Mouse (Mus musculus): ENCODE results near the gene Epb41l5.

Epb41l5 gene

DNA sequence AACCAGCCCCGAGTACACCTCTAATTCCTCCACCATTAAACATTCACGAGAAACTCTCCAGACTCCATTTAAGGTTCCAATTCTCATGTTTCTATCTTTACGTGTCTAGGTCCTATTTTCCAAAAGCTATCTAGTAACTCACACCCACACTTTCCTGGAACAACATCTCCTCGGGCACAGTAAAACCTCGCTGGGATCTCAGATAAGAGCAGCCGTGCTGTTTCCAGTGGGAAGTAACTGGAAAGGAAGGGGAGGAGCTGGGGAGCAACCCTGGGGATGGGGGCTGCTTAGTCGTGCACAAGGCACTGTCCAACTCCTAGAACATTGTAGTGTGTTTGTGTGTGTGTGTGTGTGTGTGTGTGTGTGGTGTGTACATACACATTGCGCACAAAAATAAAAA is 146.9 kb downstream of the Epb41l5 start:
- no peak for DNase-seq (ENCODE audit: low read depth, low spot score)

DNA sequence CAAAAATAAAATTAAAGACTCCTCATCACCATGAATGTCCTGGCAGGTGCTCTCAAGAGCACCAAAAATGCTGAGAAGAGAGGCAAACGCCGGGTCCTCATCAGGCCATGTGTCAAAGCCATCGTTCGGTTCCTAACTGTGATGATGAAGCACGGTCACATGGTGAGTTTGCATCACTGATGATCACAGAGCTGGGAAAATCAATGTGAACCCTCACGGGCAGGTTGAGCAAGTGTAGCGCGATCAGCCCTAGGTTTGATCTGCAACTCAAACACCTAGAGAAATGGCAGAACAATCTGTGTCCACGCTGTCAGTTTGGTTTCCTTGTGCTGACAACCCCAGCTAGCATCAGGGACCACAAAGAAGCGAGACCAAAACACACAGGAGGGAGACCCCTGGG is 149.3 kb downstream of the Epb41l5 start:
- DNase-seq (ENCODE audit: low read depth, low spot score) = no peak

DNA sequence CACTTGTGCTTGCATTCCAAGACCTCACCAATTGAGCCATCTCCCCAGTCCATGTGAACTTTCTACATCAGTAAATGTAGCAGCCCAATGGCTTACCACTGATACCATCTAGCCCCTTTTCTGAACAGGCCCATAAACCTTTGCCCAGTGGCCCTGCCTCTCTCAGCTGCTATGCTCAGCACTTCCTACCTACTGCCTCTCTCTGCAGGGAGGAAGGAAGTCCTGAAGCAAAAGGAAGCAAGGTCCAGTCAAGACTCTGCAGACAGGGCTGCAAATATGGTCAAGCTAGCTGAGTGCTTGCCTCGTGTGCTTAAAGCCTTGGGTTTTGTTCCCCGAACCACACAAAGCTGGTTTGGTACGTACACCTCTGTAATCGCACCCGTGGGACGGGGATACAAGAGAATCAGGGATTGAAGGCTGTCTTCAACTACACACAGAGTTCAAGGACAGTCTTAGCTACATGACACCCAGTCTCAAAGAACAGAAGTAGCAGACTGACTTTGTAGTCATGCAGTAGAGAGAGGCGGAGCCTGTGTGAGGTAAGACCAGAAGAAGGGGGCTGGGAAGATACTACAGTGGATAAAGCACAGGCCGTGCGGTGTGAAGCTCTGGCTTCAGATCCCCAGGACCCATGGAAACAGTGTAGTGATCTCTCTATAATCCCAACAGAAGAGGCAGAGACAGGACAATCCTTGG is 150.1 kb downstream of the Epb41l5 start:
- no peak for DNase-seq (ENCODE audit: low read depth, low spot score)

DNA sequence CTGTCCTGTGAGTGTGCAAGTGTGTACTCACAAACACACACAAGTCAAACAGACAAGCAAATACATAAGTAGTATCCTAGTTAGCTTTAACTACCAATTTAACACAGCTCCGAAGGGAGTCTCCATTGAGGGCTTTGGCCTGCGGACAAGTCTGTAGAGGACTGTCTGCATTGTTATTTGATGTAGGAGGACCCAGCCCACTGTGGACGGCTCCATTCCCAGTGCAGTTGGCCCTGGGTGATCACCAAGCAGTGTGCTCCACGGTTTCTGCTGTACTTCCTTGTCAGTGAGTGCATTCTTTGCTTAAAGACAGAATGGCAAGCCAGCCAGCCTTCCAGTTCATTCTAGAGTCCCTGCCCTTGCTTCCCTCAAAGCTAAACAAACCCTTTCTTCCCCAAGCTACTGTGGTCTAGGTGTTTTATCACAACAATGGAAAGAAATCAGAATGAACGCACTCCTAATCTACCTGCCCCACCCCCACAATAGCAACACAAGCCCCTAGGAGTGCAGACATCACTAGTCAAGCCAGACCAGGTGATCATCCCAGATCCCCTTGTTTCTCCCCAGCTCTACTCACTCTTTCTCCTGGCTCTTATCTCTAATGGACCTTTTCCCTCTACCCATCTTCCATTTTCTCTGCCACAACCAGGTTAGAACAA is 151.3 kb downstream of the Epb41l5 start:
- DNase-seq (ENCODE audit: low read depth, low spot score) = no peak

DNA sequence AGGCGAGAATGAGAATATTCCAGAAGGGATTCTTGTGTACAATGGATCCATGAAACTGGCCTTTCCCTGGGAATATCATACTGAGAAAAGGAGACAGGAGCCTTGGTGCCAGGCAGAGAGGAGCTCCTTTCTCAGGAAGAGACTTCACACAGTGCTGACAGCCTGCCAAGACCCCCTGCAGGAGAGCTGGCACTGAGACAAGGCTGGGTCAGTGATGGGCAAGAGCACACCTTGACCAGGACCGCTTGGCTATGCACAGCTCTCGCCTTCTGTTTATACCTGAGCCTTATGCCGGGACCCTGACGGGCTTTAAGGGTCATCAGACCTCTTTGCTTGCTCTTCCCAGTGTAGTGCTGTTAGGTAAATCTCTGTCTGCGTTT is 153.4 kb downstream of the Epb41l5 start:
- DNase-seq (ENCODE audit: low read depth, low spot score) = no peak
